Mouse (Mus musculus) skeletal muscle tissue, adult 2 months (tissue): ENCODE measurements at regions not wholly inside any gene's neighbourhood (a gene's known extent, or its start where the extent isn't known, plus 50 kb on each side); places are given as distances from the start of the nearest gene placed in this dataset.
"Not testable (repeated sequence)": the region's sequence is repeated elsewhere in the genome, so short reads cannot be mapped to it uniquely, and the experiment has no call there.

Source experiments
- DNase-seq: peaks from one replicate; pipeline ENCODE4 v3.0.0-alpha.2; 2012; ENCODE audit warnings: low read depth, low spot score

GRCm38 (mm10) chr9:9342456-9343185, 103.7 kb upstream of the Arhgap42 start:
- no peak for DNase-seq

GRCm38 (mm10) chr9:9318624-9319023, 79.7 kb upstream of the Arhgap42 start:
- no peak for DNase-seq

- DNase-seq = no peak
These were observed 77.1 kb upstream of the Arhgap42 start for GRCm38 (mm10) chr9:9316021-9316420.

- DNase-seq = no peak
These were observed 73.4 kb upstream of the Arhgap42 start for GRCm38 (mm10) chr9:9312274-9312673.

- DNase-seq = no peak
These were observed 72.8 kb upstream of the Arhgap42 start for GRCm38 (mm10) chr9:9311627-9312265.

GRCm38 (mm10) chr9:9311040-9311583, 72.2 kb upstream of the Arhgap42 start:
- not testable (repeated sequence) for DNase-seq

GRCm38 (mm10) chr9:9290767-9291166, 51.9 kb upstream of the Arhgap42 start:
- DNase-seq = no peak

GRCm38 (mm10) chr9:9289570-9289969, 50.7 kb upstream of the Arhgap42 start:
- DNase-seq = no peak
